Mouse (Mus musculus) spleen, adult 12 weeks (tissue): Measurements from ENCODE around the gene Mr1.
A peak's percentile ranks its signal among the peaks of the same experiment; 100 is the strongest.

Source experiments
- DNase-seq: peaks from one replicate; pipeline ENCODE4 v3.0.0; 2022; ENCODE audit warnings: low spot score

Gene Mr1

DNA sequence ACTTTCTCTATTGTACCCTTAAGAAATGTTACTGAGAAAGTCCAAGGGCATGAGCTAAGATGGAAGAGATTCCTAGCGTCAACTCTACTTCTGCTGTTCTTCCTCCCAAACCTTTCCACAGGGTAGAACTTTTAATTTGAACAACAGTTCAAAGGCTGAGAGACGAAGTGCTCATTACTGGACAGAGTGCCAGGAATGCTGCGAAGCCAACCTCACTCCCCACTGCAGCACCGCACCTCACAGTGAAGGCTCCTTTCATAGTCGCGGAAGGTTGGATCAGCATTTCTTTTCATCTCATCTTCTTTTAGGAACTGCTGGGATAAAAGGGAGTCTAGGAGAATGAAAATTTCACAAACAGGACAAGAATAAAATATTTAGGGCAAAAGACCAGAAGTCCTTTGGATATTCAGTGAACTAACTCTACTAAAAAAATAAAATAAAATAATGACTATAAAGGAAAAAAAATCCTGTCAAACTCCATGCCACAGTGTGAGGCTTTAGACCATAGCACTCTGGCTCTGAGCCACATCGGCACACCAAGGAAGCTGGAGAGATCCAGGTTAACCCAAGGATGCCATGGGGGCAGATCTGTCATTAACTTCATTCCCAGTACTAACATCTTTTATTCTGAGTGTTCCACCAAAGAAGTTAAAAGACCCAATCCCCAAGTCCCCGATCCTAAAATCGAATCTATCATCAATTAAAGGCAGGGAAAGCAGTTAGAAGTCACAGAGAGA is 52.5 kb downstream of the Mr1 start:
- DNase-seq: no peak

DNA sequence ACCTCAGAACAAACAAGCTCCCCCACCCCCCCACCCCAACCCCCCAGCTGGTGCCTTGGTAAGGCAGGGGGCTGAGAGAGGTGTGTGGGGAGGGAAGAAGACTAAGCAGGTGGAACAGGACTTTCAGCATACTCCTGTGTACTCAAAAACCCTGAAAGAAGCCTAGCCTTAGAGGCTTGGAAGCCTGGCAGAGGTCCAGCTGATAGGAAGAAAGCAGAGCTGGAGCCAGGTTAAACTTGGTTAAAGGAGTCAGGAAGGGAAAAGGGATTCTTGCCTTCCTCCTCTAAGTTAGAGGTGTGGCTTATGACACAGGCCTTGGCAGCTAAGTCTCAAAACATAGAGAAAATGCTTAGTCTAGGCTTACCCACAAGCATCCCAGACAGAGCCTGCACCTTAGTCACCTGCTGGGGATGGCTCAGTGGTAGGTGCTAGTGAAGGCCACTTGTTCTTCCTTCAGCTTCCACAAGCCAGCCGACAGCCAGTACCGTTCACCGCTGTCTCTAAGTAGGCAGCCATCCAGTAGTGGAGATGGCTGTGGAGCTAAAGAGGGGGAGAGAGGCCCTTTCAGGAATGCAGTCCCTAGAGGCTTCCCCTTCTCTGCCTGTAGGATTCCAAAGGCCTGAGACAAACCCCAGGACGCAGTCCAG is 53.3 kb downstream of the Mr1 start:
- no peak for DNase-seq

GRCm38 (mm10) chr1:155091842-155092800 is 54.5 kb downstream of the Mr1 start:
- no peak for DNase-seq

GRCm38 (mm10) chr1:155091374-155091841 is 55.2 kb downstream of the Mr1 start:
- peak; percentile 17 for DNase-seq

- no peak for DNase-seq
Observed at GRCm38 (mm10) chr1:155090736-155091135, 55.9 kb downstream of the Mr1 start.

DNA sequence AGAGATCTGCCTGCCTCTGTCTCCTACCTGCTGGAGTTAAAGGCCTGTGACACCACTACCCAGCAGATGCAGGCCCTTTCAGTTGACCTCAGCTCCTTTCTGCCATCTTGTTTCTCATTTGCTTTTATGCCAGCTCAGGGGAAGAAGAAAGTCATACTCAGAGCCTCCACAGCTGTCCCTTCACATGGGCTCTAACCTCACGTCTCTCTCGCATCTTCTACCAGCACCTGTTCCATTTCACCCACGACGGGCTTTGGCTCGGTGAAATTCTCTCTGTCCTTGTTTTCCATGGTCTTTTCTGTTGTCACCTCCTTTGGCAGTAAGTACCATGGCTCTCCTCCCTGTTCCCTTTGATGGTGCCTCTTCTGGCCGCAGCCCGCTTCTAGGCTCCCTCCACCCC is 56.3 kb downstream of the Mr1 start:
- DNase-seq: no peak

- no peak for DNase-seq
Observed at GRCm38 (mm10) chr1:155088847-155089603, 57.6 kb downstream of the Mr1 start.

DNA sequence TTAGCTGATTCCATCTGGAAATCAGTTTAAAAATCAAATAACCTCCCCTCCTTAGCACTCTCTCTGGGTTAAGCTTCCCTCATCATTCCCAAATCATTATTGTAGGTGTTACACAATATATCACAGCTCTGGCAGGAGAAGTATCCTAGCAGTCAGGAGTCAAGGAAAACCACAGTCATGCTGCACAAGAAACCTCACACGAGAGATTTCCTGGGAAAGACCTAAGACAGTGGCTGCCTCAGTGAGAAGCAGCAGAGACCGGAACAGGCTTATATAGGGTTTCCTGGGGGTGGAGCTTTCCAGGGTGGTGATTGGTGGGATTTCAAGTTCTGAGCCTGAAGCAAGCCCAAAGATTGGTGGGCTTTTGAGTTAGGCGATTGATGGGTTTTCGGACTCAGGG is 58.6 kb downstream of the Mr1 start:
- no peak for DNase-seq

DNA sequence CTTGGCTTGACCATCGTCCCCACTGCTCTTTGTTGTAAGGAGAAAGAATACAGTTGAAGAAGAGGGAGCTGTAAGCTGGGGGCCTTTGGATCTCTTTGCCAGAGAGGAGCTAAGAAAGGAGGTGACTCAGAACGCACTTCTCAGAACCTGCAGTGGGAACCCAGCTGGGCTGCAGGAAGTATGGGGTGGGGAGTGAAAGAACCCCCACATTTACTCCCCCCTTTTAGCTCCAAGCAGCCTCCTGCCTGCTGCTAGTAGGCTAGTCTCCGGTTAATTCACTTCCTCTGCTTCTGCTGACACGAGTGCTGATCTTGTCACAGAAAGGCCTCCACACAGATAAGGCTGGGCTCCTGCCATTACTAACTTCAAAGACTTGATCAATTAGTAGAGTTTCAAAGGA is 59.7 kb downstream of the Mr1 start:
- DNase-seq: no peak

GRCm38 (mm10) chr1:155086416-155086815 is 60.2 kb downstream of the Mr1 start:
- DNase-seq: no peak

DNA sequence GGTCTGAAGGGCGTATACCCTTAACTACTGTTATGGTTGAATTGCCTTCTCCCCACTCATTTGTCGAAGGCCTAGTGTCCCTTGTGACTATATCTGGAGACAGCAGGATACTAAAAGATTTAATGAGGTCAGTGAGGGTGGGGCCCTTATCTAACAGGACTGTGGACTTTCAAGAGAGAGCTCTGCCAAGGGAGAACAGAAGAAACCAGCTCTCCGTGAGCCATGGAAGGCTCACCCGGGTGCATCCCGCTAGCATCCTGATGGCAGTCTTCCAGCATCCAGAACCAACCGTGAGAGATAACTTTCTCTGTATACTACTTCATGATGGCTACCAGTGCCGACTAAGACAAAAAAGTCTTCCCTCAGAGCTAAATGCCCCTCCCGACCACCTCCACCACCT is 61.8 kb downstream of the Mr1 start:
- DNase-seq: no peak

DNA sequence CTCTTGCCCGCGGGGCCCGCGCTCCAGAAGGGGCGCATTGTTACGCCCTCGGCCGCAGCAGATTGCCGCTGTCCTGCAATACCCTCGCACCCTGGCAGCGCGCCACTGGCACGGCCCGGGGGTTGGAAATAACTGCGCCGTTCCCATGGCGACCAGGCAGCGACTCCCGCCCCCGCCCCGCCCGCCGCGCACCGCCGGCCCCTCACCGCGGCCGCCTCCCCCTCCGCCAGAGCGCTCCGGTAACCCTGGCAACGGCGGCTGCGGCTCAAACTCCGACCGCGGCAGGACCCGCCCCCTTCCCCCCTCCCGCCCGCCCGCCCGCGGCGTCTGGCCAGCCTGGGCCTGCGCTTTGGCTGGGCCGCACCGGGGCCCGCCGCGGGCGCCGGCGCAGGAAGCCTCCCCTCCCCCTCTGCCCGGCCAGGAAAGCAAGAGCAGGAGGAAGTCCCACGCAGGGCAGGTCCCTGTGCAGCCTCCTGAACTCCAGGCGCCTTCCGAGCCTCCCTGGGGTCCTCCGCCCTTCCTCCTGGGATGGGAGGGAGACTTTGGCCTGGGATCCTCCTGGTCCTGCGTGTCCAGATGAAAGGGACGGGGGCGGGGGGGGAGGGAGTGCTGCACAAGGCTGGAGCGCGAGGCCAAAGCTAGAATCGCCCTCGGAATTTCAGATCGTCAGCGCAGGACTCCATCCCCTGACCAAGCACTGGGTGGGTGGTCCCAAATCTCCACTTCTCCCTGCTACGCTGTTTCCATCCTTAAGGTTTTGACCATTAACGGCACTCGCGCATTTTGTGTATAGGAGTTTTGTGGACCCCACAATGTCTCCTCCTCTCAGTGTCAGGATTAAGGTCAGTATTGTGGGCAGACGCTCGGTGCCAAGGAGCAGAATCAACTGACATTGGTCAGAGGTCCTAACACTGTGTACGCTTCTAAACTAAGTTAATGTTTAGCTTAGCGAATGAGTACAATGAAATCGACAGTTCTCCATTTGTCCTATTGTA is 63.0 kb downstream of the Mr1 start:
- DNase-seq: peak; percentile 60

GRCm38 (mm10) chr1:155082965-155083268 is 63.7 kb downstream of the Mr1 start:
- no peak for DNase-seq

- DNase-seq: no peak
Observed at GRCm38 (mm10) chr1:155082158-155082964, 64.3 kb downstream of the Mr1 start.

- DNase-seq: no peak
Observed at GRCm38 (mm10) chr1:155077675-155078074, 68.9 kb downstream of the Mr1 start.
